Mouse (Mus musculus) hindlimb bud, embryonic 11.5 days (tissue): ENCODE results near the gene Ccl27b.
"Not testable (repeated sequence)": the region's sequence is repeated elsewhere in the genome, so short reads cannot be mapped to it uniquely, and the experiment has no call there.

Experiments used
- DNase-seq: peaks from one replicate; pipeline ENCODE4 v3.0.0-alpha.2; 2012; ENCODE audit warnings: low read depth, low spot score; ENCODE audit errors: extremely low spot score

Gene Ccl27b

GRCm38 (mm10) chr4:42654951-42655350 lies at the start of gene Ccl27b:
Gene Ccl27b (plus strand): TSS chr4:42655251.
- not testable (repeated sequence) for DNase-seq

- not testable (repeated sequence) for DNase-seq
These were observed 43.2 kb upstream of the Ccl27b start, which contains the start of gene Gm10591 for GRCm38 (mm10) chr4:42611895-42612294. Gene Gm10591 (plus strand): TSS chr4:42612195.

- DNase-seq: not testable (repeated sequence)
These were observed 25.6 kb upstream of the Ccl27b start, which contains the start of gene Gm2564 for GRCm38 (mm10) chr4:42629419-42629818. Gene Gm2564 (plus strand): TSS chr4:42629719.

GRCm38 (mm10) chr4:42661793-42662192 lies 6.7 kb downstream of the Ccl27b start, which contains the start of gene Il11ra2:
Gene Il11ra2 (minus strand): TSS chr4:42661893.
- DNase-seq: not testable (repeated sequence)

GRCm38 (mm10) chr4:42675415-42675814 lies 20.4 kb downstream of the Ccl27b start:
- DNase-seq: not testable (repeated sequence)

GRCm38 (mm10) chr4:42679365-42679764 lies 24.3 kb downstream of the Ccl27b start:
- DNase-seq: not testable (repeated sequence)

GRCm38 (mm10) chr4:42680374-42681356 lies 25.6 kb downstream of the Ccl27b start:
- not testable (repeated sequence) for DNase-seq

- DNase-seq: not testable (repeated sequence)
These were observed 26.6 kb downstream of the Ccl27b start for GRCm38 (mm10) chr4:42681473-42682182.

GRCm38 (mm10) chr4:42682183-42682524 lies 27.1 kb downstream of the Ccl27b start:
- not testable (repeated sequence) for DNase-seq
